Mouse (Mus musculus) thymus, postnatal 4 days (tissue): Measurements from ENCODE around the gene Psors1c2.

Source experiments
- DNase-seq: peaks from one replicate; pipeline ENCODE4 v3.0.0; 2021

Gene Psors1c2

GRCm38 (mm10) chr17:35524354-35524753 lies 8.6 kb upstream of the Psors1c2 start:
- no peak for DNase-seq

- peak; percentile 65 for DNase-seq
Observed at GRCm38 (mm10) chr17:35526644-35527043, 6.4 kb upstream of the Psors1c2 start.

- DNase-seq = no peak
Observed at GRCm38 (mm10) chr17:35532360-35532759, 641 bp upstream of the Psors1c2 start.

- DNase-seq = peak; percentile 84
Observed at GRCm38 (mm10) chr17:35534343-35534742, 1.3 kb downstream of the Psors1c2 start.

GRCm38 (mm10) chr17:35537421-35537820 lies 4.4 kb downstream of the Psors1c2 start:
- DNase-seq = no peak

- no peak for DNase-seq
Observed at GRCm38 (mm10) chr17:35538476-35538875, 5.5 kb downstream of the Psors1c2 start.

- no peak for DNase-seq
Observed at GRCm38 (mm10) chr17:35539540-35539939, 6.5 kb downstream of the Psors1c2 start.

GRCm38 (mm10) chr17:35542761-35543411 lies 9.9 kb downstream of the Psors1c2 start:
- no peak for DNase-seq

- DNase-seq = no peak
Observed at GRCm38 (mm10) chr17:35543412-35543861, 10.4 kb downstream of the Psors1c2 start.

GRCm38 (mm10) chr17:35544001-35544400 lies 11.0 kb downstream of the Psors1c2 start:
- DNase-seq = no peak

- DNase-seq = peak; percentile 74
Observed at GRCm38 (mm10) chr17:35544680-35545079, 11.7 kb downstream of the Psors1c2 start.

GRCm38 (mm10) chr17:35547465-35547864 lies 14.5 kb downstream of the Psors1c2 start:
- DNase-seq = no peak

- DNase-seq = no peak
Observed at GRCm38 (mm10) chr17:35548636-35549035, 15.6 kb downstream of the Psors1c2 start.

GRCm38 (mm10) chr17:35549437-35550142 lies 16.6 kb downstream of the Psors1c2 start:
- no peak for DNase-seq

- DNase-seq = no peak
Observed at GRCm38 (mm10) chr17:35550143-35550494, 17.1 kb downstream of the Psors1c2 start.

- DNase-seq = no peak
Observed at GRCm38 (mm10) chr17:35550871-35551270, 17.9 kb downstream of the Psors1c2 start.

- DNase-seq = no peak
Observed at GRCm38 (mm10) chr17:35551881-35552414, 18.9 kb downstream of the Psors1c2 start, which contains the start of gene Cdsn. Gene Cdsn, plus strand, starts transcription at chr17:35552128.

- DNase-seq = no peak
Observed at GRCm38 (mm10) chr17:35554321-35554720, 21.3 kb downstream of the Psors1c2 start.

- no peak for DNase-seq
Observed at GRCm38 (mm10) chr17:35554761-35555397, 21.9 kb downstream of the Psors1c2 start.

- no peak for DNase-seq
Observed at GRCm38 (mm10) chr17:35556186-35556765, 23.3 kb downstream of the Psors1c2 start.

- DNase-seq = peak; percentile 78
Observed at GRCm38 (mm10) chr17:35556812-35557211, 23.8 kb downstream of the Psors1c2 start.

GRCm38 (mm10) chr17:35557351-35557750 lies 24.4 kb downstream of the Psors1c2 start:
- DNase-seq = no peak

- DNase-seq = no peak
Observed at GRCm38 (mm10) chr17:35558216-35558615, 25.2 kb downstream of the Psors1c2 start.
